Mouse (Mus musculus) brain, embryonic 18.5 days (tissue): Measurements from ENCODE around the gene Ecd.
"Not testable (repeated sequence)": the region's sequence is repeated elsewhere in the genome, so short reads cannot be mapped to it uniquely, and the experiment has no call there.

Experiments used
- DNase-seq: peaks from one replicate; pipeline ENCODE4 v3.0.0-alpha.2; 2012; ENCODE audit warnings: low read depth, low spot score

The Ecd gene

GRCm38 (mm10) chr14:20328474-20328873, 19.4 kb downstream of the Ecd start:
- no peak for DNase-seq

- no peak for DNase-seq
Measured at GRCm38 (mm10) chr14:20324196-20324595, 23.7 kb downstream of the Ecd start.

- DNase-seq: no peak
Measured at GRCm38 (mm10) chr14:20319420-20319819, 28.5 kb downstream of the Ecd start.

- no peak for DNase-seq
Measured at GRCm38 (mm10) chr14:20315137-20315536, 32.8 kb downstream of the Ecd start.

GRCm38 (mm10) chr14:20305085-20305484, 42.8 kb downstream of the Ecd start:
- not testable (repeated sequence) for DNase-seq

- no peak for DNase-seq
Measured at GRCm38 (mm10) chr14:20298131-20298530, 49.8 kb downstream of the Ecd start.

GRCm38 (mm10) chr14:20297616-20298015, 50.3 kb downstream of the Ecd start:
- DNase-seq: no peak

GRCm38 (mm10) chr14:20294947-20295346, 53.0 kb downstream of the Ecd start:
- no peak for DNase-seq

- peak; percentile 88 for DNase-seq
Measured at GRCm38 (mm10) chr14:20294117-20294892, 53.6 kb downstream of the Ecd start, which contains the start of gene Nudt13. Nudt13 (plus strand) TSS chr14:20294697.

- no peak for DNase-seq
Measured at GRCm38 (mm10) chr14:20291391-20291790, 56.5 kb downstream of the Ecd start.
